Mouse (Mus musculus) E14TG2a.4 (cell line): ENCODE data around the gene Gcnt2.
"Not testable (repeated sequence)": the region's sequence is repeated elsewhere in the genome, so short reads cannot be mapped to it uniquely, and the experiment has no call there.

Source experiments
- H3K27me3 ChIP-seq: 2 replicates; pipeline ENCODE4 v1.6.1; 2014; ENCODE audit warnings: low read length, control low read depth; ENCODE audit not compliant: insufficient read depth
- H3K36me3 ChIP-seq: 2 replicates; pipeline ENCODE4 v1.6.1; 2014; ENCODE audit warnings: low read length, control low read depth; ENCODE audit not compliant: insufficient read depth
- H3K4me1 ChIP-seq: replicated peaks from 2 replicates; pipeline ENCODE4 v1.6.1; 2014; ENCODE audit warnings: low read depth, low read length, control low read depth
- H3K4me3 ChIP-seq: replicated peaks from 2 replicates; pipeline ENCODE4 v1.5.1; 2014; ENCODE audit warnings: mild to moderate bottlenecking, low read length
- H3K9me3 ChIP-seq: 2 replicates; pipeline ENCODE4 v1.6.1; 2014; ENCODE audit warnings: low read length, control low read depth
- CTCF ChIP-seq: conservative IDR thresholded peaks from 2 replicates; pipeline ENCODE4 v1.5.1; 2014; ENCODE audit warnings: low read length
- NANOG ChIP-seq: IDR thresholded peaks from 2 replicates; pipeline ENCODE4 v1.6.1; 2014; ENCODE audit warnings: borderline replicate concordance, low read length, mixed read lengths
- POU5F1 ChIP-seq: IDR thresholded peaks from 2 replicates; pipeline ENCODE4 v1.6.1; 2014; ENCODE audit warnings: low read length, borderline replicate concordance

Gcnt2 gene

DNA sequence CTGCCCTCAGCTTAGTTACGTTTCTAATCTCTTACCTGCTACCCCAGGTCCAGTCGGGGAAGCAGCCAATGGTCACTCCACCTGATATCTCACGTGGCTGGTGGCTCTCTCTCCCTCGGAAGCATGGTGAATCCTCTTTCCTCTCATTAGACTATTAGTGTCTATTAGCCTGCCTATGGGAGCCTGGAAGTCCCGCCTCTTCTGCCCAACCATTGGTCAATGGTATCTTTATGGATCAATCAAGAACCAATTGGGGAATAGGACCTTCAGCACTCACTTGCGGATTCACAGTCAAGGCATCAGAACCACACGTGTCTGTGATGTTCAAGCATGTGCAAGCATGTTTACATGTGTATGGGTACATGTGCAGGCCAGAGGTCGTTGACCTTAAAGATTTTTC lies 21.0 kb downstream of the Gcnt2 start:
- no peak for TF ChIP-seq NANOG
- no peak for TF ChIP-seq POU5F1
- no peak for TF ChIP-seq CTCF

DNA sequence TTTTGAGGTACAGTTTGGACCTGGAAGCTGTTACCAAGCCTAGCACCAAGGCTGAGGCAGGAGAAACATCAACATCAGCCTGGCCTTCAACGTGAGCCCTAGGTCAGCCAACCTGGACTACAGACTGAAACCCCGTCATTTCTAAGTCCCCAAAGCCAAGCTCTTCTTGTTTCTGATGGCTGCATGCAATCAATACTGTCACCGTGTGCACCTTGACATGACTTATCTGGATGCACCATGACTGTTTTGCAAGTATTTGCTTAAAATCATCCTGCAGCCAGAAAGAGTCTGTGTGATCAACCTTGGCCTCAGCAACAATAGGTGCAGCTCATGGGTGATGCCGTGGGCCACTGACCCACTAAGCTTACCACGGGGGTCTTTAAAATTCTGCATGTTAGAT lies 23.1 kb downstream of the Gcnt2 start:
- Histone ChIP-seq H3K4me1 (peaks cover 87% of the 10 kb centered on the region), H3K36me3 (peaks cover 17% of the 10 kb centered on the region; the same call in 1 of the 2 replicates), H3K27me3 (no peaks in the 10 kb centered on the region), H3K9me3 (no peaks in the 10 kb centered on the region), H3K4me3 (no peak overlapping the region)
- TF ChIP-seq NANOG (no peak), POU5F1 (no peak), CTCF (no peak)

More for the DNA sequence above, 21.0 kb downstream of the Gcnt2 start:
- Histone ChIP-seq H3K36me3 (peaks cover 18% of the 10 kb centered on the region; the same call in 1 of the 2 replicates), H3K9me3 (no peaks in the 10 kb centered on the region), H3K4me1 (peaks cover 82% of the 10 kb centered on the region), H3K4me3 (peak overlapping the region; percentile 73), H3K27me3 (no peaks in the 10 kb centered on the region)

DNA sequence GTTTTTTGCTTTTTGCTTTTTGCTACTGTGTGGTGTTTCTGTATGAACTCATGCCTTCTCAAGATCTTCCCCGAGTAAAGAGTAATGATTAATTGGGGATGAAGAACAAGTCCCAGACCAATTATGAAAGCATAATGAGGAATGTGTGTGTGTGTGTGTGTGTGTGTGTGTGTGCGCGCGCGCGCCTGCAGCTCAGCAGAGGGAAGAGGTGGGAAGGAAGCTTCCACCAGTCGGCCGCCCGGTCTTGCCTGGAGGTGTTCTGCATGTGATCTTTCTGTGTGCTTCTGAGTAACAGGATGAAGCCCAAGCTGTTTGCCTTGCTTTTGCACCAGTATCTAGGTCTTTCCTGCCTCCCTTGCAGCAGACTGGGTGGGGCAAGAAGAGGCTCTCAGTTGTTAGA lies 24.3 kb downstream of the Gcnt2 start:
- no peaks in the 10 kb centered on the region for H3K27me3 ChIP-seq
- TF ChIP-seq NANOG, result no peak
- no peak for TF ChIP-seq POU5F1
- TF ChIP-seq CTCF, result no peak
- no peaks in the 10 kb centered on the region for H3K9me3 ChIP-seq
- H3K4me1 ChIP-seq, result peaks cover 86% of the 10 kb centered on the region
- no peak overlapping the region for H3K4me3 ChIP-seq
- H3K36me3 ChIP-seq, result peaks cover 10% of the 10 kb centered on the region; the same call in 1 of the 2 replicates

DNA sequence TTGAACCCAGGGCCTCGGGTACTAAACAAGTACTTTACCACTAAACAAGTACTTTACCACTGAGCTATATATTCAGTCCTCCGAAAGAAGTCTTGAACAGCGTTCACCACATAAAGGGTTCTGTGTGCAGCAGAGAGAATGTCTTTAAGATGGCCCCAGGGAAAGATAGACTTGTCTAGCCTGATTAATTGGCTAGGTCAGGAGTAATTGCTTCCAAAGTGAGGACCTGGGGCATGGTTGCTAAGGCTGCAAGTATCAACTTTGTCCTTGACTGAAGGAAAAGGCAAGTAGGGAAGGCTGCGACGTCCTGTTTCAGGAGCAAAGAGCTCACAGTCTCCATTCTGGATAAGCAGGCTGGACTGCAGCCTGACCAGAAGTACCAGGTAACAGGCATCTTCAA lies 25.3 kb downstream of the Gcnt2 start:
- peaks cover 11% of the 10 kb centered on the region for H3K36me3 ChIP-seq
- H3K9me3 ChIP-seq, result no peaks in the 10 kb centered on the region
- H3K4me3 ChIP-seq, result no peak overlapping the region
- no peak for TF ChIP-seq POU5F1
- no peak for TF ChIP-seq CTCF
- TF ChIP-seq NANOG, result no peak
- H3K27me3 ChIP-seq, result no peaks in the 10 kb centered on the region
- peaks cover 86% of the 10 kb centered on the region for H3K4me1 ChIP-seq

DNA sequence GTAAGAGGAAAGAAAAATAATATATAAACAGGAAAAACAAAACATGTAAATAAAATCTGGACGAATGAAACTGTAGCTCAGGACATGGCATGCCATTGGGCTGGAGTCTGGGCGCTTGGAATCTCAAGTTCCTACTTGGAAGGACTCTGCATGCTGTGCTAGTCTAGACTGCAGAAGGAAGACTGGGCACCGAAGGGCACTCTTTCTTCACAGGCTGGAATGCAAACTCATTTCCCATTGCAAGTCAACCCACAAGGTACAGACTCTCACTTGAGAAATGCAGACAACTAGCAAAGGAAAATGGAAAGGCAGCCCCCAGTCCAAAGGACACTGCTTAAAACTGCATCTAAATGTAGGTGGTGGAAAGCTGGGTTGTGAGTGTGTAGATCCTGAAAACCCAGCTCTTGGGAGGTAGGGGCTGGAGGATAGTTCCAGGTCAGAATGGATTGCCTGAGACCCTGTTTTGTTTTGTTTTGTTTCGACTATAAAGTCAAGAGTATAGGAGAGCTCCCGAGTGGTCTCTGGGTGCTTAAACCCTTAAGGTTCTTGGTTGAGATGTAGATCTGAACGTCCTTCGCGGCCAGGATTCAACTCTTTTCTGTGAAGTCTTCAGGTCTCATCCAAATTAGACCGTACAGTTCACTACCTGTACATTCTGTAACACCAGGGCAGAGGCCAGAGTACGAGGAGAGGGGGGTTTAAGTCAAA lies 26.5 kb downstream of the Gcnt2 start:
- TF ChIP-seq NANOG (no peak), POU5F1 (no peak), CTCF (no peak)
- Histone ChIP-seq H3K4me1 (peaks cover 87% of the 10 kb centered on the region), H3K4me3 (peak overlapping the region; percentile 88), H3K27me3 (no peaks in the 10 kb centered on the region), H3K36me3 (peaks cover 20% of the 10 kb centered on the region), H3K9me3 (no peaks in the 10 kb centered on the region)

DNA sequence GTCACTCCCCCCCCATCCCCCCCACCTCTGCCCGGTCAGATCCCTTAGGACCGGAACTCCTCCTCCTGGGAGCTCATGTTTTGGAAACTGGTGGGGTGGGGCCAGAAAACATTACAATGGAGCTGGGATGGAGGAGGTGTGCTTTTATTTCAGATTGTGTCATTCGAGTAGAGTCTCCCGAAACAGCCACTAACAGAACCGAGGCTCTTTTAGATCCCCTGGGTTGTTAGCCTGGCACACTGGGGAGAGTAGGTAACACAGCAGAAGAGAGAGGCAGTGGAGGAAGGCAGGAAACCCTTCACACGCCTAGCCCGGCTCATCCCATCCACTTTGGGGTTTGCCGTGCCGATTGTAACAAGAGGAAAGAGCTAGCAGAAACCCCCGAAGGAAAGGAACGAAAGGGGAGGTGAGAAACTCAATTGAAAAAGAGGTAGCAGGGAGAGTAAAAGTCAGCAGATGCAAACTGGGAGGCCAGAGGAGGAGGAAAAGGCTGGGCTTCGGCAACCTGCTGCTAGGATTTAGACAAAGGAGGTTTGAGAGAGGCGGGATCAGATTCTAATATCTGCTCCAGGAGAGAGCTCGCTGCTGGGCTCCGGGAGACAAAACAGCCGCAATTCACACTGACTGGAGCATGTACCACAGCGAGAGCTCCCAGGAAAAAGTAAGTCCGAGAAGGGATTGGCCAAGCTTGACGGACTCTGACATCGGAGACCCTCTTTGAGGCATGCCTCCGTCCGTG lies 27.3 kb downstream of the Gcnt2 start:
- TF ChIP-seq CTCF, result no peak
- no peak for TF ChIP-seq NANOG
- TF ChIP-seq POU5F1, result no peak

DNA sequence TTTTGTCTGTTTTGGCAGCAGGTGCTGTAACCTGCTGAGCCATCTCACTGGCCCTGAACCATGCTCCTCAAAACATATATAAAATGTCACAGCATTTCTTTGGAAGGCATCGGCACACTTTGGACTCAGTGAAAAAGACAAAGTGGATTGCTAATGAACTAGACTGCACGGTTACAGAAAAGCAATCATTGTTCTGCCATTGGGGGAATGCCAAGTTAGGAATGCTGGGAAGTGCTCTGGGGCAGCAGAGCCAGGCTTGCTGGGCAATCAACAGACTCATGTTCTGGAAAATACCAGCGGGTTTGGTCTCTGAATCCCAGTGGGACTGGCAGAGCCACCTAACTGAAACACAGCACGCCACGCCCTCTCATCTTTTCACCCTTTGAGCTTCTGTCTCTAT lies 31.0 kb downstream of the Gcnt2 start:
- H3K4me3 ChIP-seq, result peak overlapping the region; percentile 88
- peaks cover 50% of the 10 kb centered on the region for H3K36me3 ChIP-seq
- H3K4me1 ChIP-seq, result peaks cover 89% of the 10 kb centered on the region
- no peaks in the 10 kb centered on the region for H3K9me3 ChIP-seq
- no peaks in the 10 kb centered on the region for H3K27me3 ChIP-seq
- no peak for TF ChIP-seq CTCF
- TF ChIP-seq NANOG, result no peak
- TF ChIP-seq POU5F1, result no peak

More for the DNA sequence above, 27.3 kb downstream of the Gcnt2 start:
- peaks cover 87% of the 10 kb centered on the region for H3K4me1 ChIP-seq
- H3K9me3 ChIP-seq, result no peaks in the 10 kb centered on the region
- H3K27me3 ChIP-seq, result no peaks in the 10 kb centered on the region
- H3K4me3 ChIP-seq, result peak overlapping the region; percentile 88
- peaks cover 28% of the 10 kb centered on the region for H3K36me3 ChIP-seq

DNA sequence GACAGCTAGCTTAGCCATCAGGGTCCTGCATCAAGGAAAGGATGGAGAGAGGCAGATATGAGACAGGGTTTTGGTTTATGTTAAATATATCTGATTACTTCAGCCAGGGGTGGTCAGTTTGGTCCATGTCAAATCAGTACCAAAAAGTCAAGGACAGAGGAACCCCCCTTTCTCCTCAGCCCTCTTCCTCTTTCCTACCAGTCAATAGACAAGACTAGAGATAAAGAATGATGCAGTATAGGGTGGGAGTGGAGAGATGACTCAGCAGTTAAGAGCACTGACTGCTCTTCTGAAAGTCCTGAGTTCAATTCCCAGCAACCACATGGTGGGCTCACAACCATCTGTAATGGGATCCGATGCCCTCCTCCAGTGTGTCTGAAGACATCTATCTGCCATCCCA lies 31.8 kb downstream of the Gcnt2 start:
- not testable (repeated sequence) for H3K9me3 ChIP-seq, H3K27me3 ChIP-seq
- Histone ChIP-seq H3K4me3 (peak overlapping the region; percentile 57), H3K36me3 (peaks cover 58% of the 10 kb centered on the region), H3K4me1 (peaks cover 89% of the 10 kb centered on the region)
